In the genomic region with DNA sequence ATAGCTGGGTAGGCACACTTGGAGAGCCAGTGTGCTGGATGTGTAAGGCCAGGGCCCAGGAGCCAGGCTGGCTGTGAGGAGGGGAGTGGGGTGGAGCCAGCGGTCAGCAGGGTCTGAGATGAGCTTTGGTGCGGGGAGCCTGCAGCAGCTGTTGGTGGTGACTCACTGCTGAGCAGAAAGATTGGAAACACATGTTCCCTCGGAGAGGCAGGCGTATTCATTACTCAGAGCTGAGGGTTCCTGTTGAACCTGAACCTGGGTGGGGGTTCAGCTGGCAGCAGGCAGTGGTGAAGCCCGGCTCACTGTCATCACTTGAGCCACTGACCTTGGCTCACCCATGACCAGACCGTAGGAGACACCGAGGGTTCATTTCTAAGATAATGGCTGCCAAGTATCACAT, we compare ENCODE assay signal across 8 mouse cellular contexts. TPM values are rescaled to one million over a fixed set of nuclear protein-coding genes. Genes with fewer than 3 reads are reported as not detected.
DNase-seq lines count a peak whose midpoint lies in the region; ATAC-seq lines count a peak whose summit lies in the region.
"Had no signal": no experiment of that assay in that cellular context is flagged by ENCODE, and none has a peak within 500 bp of the region (broad histone marks: within the 10 kb centered on the region; RNA-seq: fewer than 3 reads in every experiment).

No protein-coding gene starts in this region.

- H3K36me3 ChIP-seq in neural tube, embryonic 15.5 days = no peaks in the 10 kb centered on the region
- H3K36me3 ChIP-seq in embryonic facial prominence, embryonic 10.5 days (replicated peaks) = no peaks in the 10 kb centered on the region
- no peaks in the 10 kb centered on the region for H3K36me3 ChIP-seq in heart, embryonic 15.5 days
- no peaks in the 10 kb centered on the region for H3K36me3 ChIP-seq in hindbrain, embryonic 13.5 days

- no peak overlapping the region for H3K4me2 ChIP-seq in neural tube, embryonic 15.5 days
- no peak overlapping the region for H3K4me2 ChIP-seq in heart, embryonic 15.5 days
- H3K4me2 ChIP-seq in hindbrain, embryonic 13.5 days = no peak overlapping the region

- peaks cover 15% of the 10 kb centered on the region; the same call in 1 of the 2 replicates for H3K4me1 ChIP-seq in neural tube, embryonic 15.5 days
- peaks cover 74% of the 10 kb centered on the region for H3K4me1 ChIP-seq in embryonic facial prominence, embryonic 10.5 days
- peaks cover 38% of the 10 kb centered on the region for H3K4me1 ChIP-seq in heart, embryonic 15.5 days (replicated peaks)
- H3K4me1 ChIP-seq in hindbrain, embryonic 13.5 days (replicated peaks) = peaks cover 7% of the 10 kb centered on the region

- ATAC-seq in neural tube, embryonic 15.5 days (ENCODE audit: low FRiP score) = no peak
- ATAC-seq in heart, embryonic 15.5 days (replicated peaks; ENCODE audit: insufficient number of reproducible peaks, insufficient read depth, low FRiP score, low read depth) = 0 out of 2 replicates have a peak, but pooled peaks have one; percentile 25
- ATAC-seq in hindbrain, embryonic 13.5 days (ENCODE audit: low FRiP score) = no peak

- no peaks in the 10 kb centered on the region for H3K27me3 ChIP-seq in neural tube, embryonic 15.5 days (replicated peaks)
- H3K27me3 ChIP-seq in embryonic facial prominence, embryonic 10.5 days (replicated peaks; ENCODE audit: low read depth, poor library complexity, severe bottlenecking) = no peaks in the 10 kb centered on the region; the same call in 1 of the 2 replicates
- no peaks in the 10 kb centered on the region for H3K27me3 ChIP-seq in heart, embryonic 15.5 days
- H3K27me3 ChIP-seq in hindbrain, embryonic 13.5 days = 0 out of 2 replicates have a peak, but pooled peaks cover 3% of the 10 kb centered on the region

- DNase-seq in neural tube, embryonic 10.5 days (ENCODE audit: extremely low spot score, low spot score) = peak; percentile 57
- peak; percentile 86 for DNase-seq in embryonic facial prominence, embryonic 10.5 days (ENCODE audit: low spot score)
- peak; percentile 71 for DNase-seq in mesoderm, embryonic 11.5 days (ENCODE audit: low read depth, low spot score)
- DNase-seq in layer of hippocampus, postnatal 10 days (ENCODE audit: low spot score in 2 of 2) = no peak

- H3K9me3 ChIP-seq in neural tube, embryonic 15.5 days (replicated peaks) = no peaks in the 10 kb centered on the region
- no peaks in the 10 kb centered on the region for H3K9me3 ChIP-seq in embryonic facial prominence, embryonic 10.5 days
- H3K9me3 ChIP-seq in heart, embryonic 15.5 days (replicated peaks) = no peaks in the 10 kb centered on the region
- no peaks in the 10 kb centered on the region for H3K9me3 ChIP-seq in hindbrain, embryonic 13.5 days

- H3K9ac ChIP-seq in neural tube, embryonic 15.5 days (replicated peaks) = no peak overlapping the region
- no peak overlapping the region for H3K9ac ChIP-seq in heart, embryonic 15.5 days
- no peak overlapping the region for H3K9ac ChIP-seq in hindbrain, embryonic 13.5 days
- H3K9ac ChIP-seq: liver, embryonic 14.5 days had no signal

- no peak overlapping the region; the same call in 1 of the 2 replicates for H3K27ac ChIP-seq in neural tube, embryonic 15.5 days (replicated peaks)
- peak overlapping the region; percentile 89 for H3K27ac ChIP-seq in embryonic facial prominence, embryonic 10.5 days (replicated peaks)
- peak overlapping the region; percentile 65 for H3K27ac ChIP-seq in heart, embryonic 15.5 days
- no peak overlapping the region for H3K27ac ChIP-seq in hindbrain, embryonic 13.5 days
- H3K27ac ChIP-seq: liver, embryonic 14.5 days had no signal

- H3K4me3 ChIP-seq in neural tube, embryonic 15.5 days (replicated peaks) = no peak overlapping the region
- H3K4me3 ChIP-seq in embryonic facial prominence, embryonic 10.5 days = peak overlapping the region; percentile 23; the same call in 1 of the 2 replicates
- no peak overlapping the region for H3K4me3 ChIP-seq in heart, embryonic 15.5 days
- no peak overlapping the region for H3K4me3 ChIP-seq in hindbrain, embryonic 13.5 days

- WGBS in neural tube, embryonic 15.5 days = 83% methylated on average over 7 of the region's 7 CpGs
- 37% methylated on average over 7 of the region's 7 CpGs for WGBS in embryonic facial prominence, embryonic 10.5 days
- 47% methylated on average over 7 of the region's 7 CpGs for WGBS in heart, embryonic 15.5 days
- WGBS in hindbrain, embryonic 13.5 days = 73% methylated on average over 7 of the region's 7 CpGs

RNA-seq across cellular contexts. Expression of gene Timp2, which starts 9.6 kb away (rescaled TPM):
- 84.6 and 86.6 TPM in 2 replicates for polyA plus RNA-seq in neural tube, embryonic 15.5 days (2015; fragmentation: Nextera tagmentation; extraction: Ambion mirVana)
- 40.0 and 46.9 TPM in 2 replicates for polyA plus RNA-seq in embryonic facial prominence, embryonic 10.5 days (2016; fragmentation: Nextera tagmentation; extraction: Ambion mirVana)
- 67.1 and 85.2 TPM in 2 replicates for polyA plus RNA-seq in heart, embryonic 15.5 days (2015; fragmentation: Nextera tagmentation; extraction: Ambion mirVana)
- 100 to 1,000 TPM; 255 to 337 TPM for total RNA-seq in layer of hippocampus, postnatal 10 days (2021)
- 45.7 and 48.1 TPM in 2 replicates for polyA plus RNA-seq in hindbrain, embryonic 13.5 days (2015; fragmentation: Nextera tagmentation; extraction: Ambion mirVana)

RNA-seq across cellular contexts. Expression of gene Cep295nl, which starts 22.9 kb away (rescaled TPM):
- 0.18 and 0.37 TPM in 2 replicates for polyA plus RNA-seq in neural tube, embryonic 15.5 days (2015; fragmentation: Nextera tagmentation; extraction: Ambion mirVana)
- polyA plus RNA-seq in embryonic facial prominence, embryonic 10.5 days (2016; fragmentation: Nextera tagmentation; extraction: Ambion mirVana) = 0.13 and 0.56 TPM in 2 replicates
- 0.20 and 0.33 TPM in 2 replicates for polyA plus RNA-seq in heart, embryonic 15.5 days (2015; fragmentation: Nextera tagmentation; extraction: Ambion mirVana)
- 1 to 10 TPM; 1.8 to 2.6 TPM for total RNA-seq in layer of hippocampus, postnatal 10 days (2021)
- polyA plus RNA-seq in hindbrain, embryonic 13.5 days (2015; fragmentation: Nextera tagmentation; extraction: Ambion mirVana) = 0.22 and 0.26 TPM in 2 replicates

RNA-seq across cellular contexts. Expression of gene Lgals3bp, which starts 36.7 kb away (rescaled TPM):
- 3.6 and 20.7 TPM in 2 replicates for polyA plus RNA-seq in neural tube, embryonic 15.5 days (2015; fragmentation: Nextera tagmentation; extraction: Ambion mirVana)
- 0.86 and 0.88 TPM in 2 replicates for polyA plus RNA-seq in embryonic facial prominence, embryonic 10.5 days (2016; fragmentation: Nextera tagmentation; extraction: Ambion mirVana)
- 9.6 and 20.7 TPM in 2 replicates for polyA plus RNA-seq in heart, embryonic 15.5 days (2015; fragmentation: Nextera tagmentation; extraction: Ambion mirVana)
- 10 to 100 TPM in 1 of 2 experiments, 1 to 10 TPM in 1; 9.3 to 10.7 TPM for total RNA-seq in layer of hippocampus, postnatal 10 days (2021)
- polyA plus RNA-seq in hindbrain, embryonic 13.5 days (2015; fragmentation: Nextera tagmentation; extraction: Ambion mirVana) = 2.9 and 4.8 TPM in 2 replicates

RNA-seq across cellular contexts. Expression of gene Cant1, which starts 53.7 kb away (rescaled TPM):
- 28.9 and 29.4 TPM in 2 replicates for polyA plus RNA-seq in neural tube, embryonic 15.5 days (2015; fragmentation: Nextera tagmentation; extraction: Ambion mirVana)
- 20.2 and 20.8 TPM in 2 replicates for polyA plus RNA-seq in embryonic facial prominence, embryonic 10.5 days (2016; fragmentation: Nextera tagmentation; extraction: Ambion mirVana)
- polyA plus RNA-seq in heart, embryonic 15.5 days (2015; fragmentation: Nextera tagmentation; extraction: Ambion mirVana) = 17.2 and 24.3 TPM in 2 replicates
- 10 to 100 TPM; 37.9 to 39.6 TPM for total RNA-seq in layer of hippocampus, postnatal 10 days (2021)
- 24.4 and 24.9 TPM in 2 replicates for polyA plus RNA-seq in hindbrain, embryonic 13.5 days (2015; fragmentation: Nextera tagmentation; extraction: Ambion mirVana)

Comparison
In these comparisons a context has a peak if more than half of its experiments do, and no peak if none do; other contexts are left out.
1. DNase-seq: peak in neural tube, embryonic 10.5 days (single experiment), embryonic facial prominence, embryonic 10.5 days (single experiment) and mesoderm, embryonic 11.5 days (single experiment); none in layer of hippocampus, postnatal 10 days (0 of 2).
2. H3K27ac ChIP-seq: peak in embryonic facial prominence, embryonic 10.5 days (single experiment) and heart, embryonic 15.5 days (single experiment); none in neural tube, embryonic 15.5 days (single experiment) and hindbrain, embryonic 13.5 days (single experiment).